Mouse (Mus musculus) embryo, embryonic 10.5 days (tissue): ENCODE measurements around the gene Clk3.
"Not testable (repeated sequence)": the region's sequence is repeated elsewhere in the genome, so short reads cannot be mapped to it uniquely, and the experiment has no call there.

Source experiments
- DNase-seq: peaks from one replicate; pipeline ENCODE4 v3.0.0-alpha.2; 2015; ENCODE audit warnings: low spot score

The Clk3 gene

DNA sequence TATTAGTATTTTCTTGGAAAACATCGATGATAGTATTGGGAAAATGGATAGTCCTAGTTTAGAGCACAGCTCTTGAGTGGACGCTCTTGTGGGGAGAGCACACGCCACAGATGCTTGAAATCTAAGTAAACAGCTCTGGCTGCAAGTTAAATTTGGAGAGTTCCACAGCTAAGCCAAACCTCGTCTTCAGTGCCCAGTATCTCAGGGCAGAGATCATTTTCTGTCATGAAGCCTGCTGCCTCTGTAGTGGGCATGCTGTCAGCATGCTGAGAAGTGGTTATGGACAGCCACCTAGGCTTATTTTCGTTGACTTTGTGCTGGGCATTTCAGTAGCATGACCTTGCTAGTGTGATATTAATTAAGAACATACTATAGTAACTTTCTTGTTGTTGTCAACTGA lies 41.9 kb downstream of the Clk3 start:
- no peak for DNase-seq

DNA sequence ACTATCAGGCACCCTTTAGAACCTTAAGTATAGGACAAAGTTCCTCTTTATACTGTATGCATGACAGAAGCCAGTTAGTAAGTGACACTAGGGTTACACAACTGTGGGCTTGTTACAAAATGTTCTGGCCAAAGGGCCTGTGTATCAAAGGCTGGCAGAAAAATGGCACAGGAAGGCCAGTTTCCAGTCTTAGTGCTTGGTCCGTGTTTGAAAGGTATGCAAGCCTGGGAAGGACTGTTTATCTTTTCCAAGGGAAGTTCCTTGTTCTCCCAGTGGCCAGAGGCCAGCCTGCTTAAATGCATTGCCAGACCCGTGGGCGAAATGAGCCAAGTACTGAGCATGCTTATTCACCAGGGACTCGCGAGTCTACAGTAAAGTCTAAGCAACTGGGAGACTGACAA lies 42.3 kb downstream of the Clk3 start:
- DNase-seq = no peak

DNA sequence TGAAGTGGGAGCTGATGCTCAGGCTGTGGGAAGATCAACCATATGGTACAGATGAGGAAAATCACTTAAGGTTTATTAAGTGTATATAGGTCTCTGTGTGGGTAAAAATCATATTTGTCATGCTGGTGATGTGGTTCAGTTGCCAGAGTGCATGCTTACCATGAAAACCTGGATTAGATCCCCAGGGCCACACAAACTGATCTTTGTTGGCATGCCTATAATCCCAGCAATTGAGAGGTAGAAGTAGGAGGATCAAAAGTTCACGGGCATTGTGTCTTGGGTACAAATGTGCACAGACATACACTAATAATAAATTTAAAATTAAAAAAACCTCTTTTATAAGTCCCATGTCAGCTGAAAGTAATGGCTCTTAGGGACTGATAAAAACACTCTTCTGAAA lies 43.3 kb downstream of the Clk3 start:
- DNase-seq = no peak

DNA sequence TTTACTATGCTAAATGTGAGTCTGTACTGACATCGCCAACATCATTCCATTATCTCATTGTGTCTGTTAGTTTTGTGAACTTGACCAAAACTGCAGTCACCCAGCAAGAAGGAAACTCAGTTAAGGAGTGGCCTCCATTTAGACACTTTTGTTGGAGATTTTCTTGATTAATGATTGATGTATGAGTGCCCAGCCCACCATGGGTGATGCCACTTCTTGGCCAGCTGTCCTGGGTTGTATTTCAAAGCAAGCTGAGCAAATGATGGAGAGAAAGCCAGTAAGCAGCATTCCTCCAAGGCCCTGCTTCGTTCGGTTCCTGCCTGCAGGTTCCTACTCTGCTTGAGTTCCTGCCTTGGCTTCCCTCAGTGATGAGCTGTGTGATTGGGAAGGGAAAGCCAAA lies 44.9 kb downstream of the Clk3 start:
- no peak for DNase-seq

DNA sequence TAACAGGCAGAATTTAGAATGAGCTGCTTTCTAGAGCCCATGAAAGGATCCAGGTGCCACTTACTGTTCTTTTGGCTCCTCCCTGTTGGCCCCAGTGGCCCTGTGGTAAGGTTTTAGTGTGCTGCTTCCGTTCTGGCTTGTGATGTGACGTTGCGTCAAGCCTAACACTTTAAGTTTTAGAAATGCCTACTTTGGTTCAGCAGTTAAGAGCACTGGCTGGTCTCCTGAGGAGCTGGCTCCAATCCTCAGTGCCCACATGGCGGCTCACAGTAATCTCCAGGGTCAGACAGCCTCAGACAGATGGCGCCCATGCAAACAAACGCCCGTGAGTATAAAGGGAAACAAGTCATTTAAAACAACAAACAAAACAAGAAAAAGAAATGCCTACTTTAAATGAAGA lies 47.3 kb downstream of the Clk3 start:
- no peak for DNase-seq

DNA sequence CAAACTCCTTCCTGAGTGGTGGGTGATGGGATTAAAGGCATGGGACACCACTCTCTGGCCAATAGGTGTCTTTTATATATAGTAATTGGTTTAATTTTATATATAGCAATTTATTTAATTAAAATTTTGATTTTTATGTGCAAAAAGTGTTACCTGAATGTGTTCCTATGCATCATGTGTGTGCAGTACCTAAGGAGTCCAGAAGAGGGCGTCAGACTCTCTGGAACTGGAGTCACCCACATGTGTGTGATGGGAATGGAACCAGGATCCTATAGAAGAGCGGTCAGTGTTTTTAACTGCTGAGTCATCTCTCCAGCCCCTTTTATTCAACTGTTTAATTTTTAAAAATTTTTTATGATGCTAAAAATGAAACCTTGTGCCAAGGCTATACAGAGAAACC lies 53.5 kb downstream of the Clk3 start:
- no peak for DNase-seq

DNA sequence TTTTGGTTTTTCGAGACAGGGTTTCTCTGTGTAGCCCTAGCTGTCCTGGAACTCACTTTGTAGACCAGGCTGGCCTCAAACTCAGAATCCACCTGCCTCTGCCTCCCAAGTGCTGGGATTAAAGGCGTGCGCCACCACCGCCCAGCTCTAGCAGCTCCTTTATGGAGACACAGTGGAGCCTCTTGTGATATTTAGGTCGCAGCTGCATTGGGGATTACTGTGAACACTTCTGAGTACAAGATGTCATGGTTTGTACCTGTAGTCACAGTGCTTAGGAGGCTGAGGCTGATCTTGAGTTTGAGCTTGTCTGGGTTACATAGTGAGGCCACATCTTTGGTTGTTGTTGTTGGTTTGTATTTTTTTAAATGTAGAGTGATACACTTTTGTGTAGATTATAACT lies 55.4 kb downstream of the Clk3 start:
- not testable (repeated sequence) for DNase-seq

DNA sequence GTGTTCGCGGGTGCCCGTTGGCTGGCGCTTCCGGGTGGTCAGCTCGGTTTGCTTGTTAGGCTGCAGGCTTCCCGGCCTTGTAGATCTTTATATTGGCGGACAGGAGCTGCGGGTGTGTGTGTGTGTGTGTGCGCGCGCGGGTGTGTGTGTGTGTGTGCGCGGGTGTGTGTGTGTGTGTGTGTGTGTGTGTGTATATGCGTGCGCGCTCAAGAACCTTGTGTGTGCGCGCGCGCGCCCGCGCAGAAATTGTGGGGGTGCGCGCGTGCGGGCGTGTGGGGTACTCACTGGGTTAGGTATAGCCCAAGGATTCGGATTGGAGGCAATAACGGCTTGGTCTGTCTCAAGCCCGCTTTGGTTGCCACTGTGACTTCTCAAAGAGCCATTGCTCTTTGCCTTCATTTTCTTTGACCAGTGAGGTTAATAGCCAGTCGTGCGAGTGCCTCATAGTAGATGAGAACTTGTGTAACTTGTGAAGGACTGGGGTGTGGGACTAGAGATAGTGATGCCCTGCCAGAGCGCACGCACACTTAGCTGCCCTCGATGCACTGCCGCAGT lies 56.9 kb downstream of the Clk3 start:
- peak; percentile 49 for DNase-seq

DNA sequence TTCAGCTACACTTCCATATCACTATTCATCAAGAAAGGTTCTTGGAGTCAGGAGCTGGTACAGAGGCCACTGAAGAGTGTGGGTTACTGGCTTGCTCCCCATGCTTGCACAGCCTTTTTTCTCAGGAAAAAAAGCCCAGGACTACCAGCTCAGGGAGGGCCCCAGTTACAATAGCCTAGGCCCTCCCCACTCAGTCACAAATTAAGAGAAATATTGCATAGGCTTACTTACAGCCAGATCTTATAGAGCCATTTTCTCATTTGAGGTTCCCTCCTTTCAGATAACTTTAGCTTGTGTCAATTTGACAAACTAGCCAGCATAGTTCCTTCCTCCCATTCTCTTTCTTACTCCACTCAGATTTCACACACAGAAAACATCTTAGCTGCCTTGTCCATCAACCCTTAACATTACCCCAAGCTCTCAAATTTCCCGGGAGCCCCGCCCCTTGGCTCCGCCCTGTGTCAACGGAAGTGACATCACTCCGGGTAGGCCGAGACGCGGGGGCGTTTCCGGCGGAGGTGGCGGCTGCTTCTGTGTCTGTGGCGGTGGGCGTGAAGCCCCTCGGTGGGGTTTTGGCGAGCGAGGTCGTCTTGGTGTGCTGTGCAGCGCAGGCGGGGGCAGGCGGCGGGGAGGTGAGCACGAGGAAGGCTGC lies 57.5 kb downstream of the Clk3 start, which contains the start of gene Edc3:
Gene Edc3 (plus strand): TSS at position 473 of the 652 bp plus-strand sequence.
- DNase-seq = peak; percentile 96

DNA sequence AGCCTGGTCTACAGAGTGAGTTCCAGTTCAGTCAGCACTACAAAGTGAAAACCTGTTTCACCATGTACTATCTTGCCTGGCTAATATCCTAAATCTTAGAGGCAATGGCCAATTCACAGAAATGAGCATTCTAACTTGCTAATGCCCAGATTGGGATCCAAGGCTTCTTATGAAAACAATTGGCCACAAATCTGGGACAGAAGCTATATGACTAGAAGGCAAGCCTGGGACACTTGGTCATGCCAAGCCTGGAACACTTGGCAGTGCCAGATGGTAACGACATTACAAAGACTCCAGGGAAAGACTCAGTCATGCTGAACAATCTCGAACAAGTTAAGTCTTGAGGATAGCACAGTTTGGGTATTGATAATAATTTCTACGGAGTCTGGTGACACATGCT lies 59.2 kb downstream of the Clk3 start:
- DNase-seq = no peak
